27 mouse cellular contexts compared by ENCODE assay signal in the genomic region with DNA sequence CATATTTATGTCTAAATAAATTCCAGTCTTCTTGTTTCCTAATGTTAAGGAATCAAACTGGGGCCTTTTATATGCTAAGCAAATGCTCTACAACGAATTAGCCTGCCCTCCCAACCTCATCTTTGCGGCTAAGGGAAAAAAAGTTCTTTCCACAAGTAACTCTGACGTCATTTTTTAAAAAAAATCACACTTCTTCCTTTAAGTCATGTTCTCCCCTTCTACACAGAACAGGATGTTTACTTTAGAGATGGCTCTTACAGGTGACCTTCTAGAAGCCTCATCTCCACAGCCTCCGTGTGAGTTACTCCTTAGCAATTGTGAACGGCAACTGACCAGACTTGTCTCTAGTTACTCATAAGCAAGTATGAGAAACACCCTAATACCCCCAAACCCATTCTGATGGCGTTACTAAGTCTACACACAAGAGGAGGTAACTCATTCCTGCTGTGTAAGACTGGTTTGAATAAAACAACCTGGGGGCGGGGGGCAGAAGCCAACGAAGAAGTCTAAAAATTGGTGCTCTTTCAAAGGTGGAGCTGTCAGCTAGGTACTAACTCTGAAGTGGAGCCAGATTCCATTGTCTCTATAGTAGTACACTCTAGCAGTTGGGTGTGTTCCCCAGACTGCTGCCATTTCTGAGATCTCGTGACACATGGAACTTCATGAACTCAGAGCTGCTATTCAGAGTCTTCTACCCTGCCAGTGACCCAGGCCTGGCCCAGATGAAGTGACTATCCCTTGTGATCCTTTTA. TPM values are rescaled to one million over a fixed set of nuclear protein-coding genes. Genes with fewer than 3 reads are reported as not detected.
DNase-seq lines count a peak whose midpoint lies in the region; ATAC-seq and TF ChIP-seq lines count a peak whose summit lies in the region.
"Had no signal": no experiment of that assay in that cellular context is flagged by ENCODE, and none has a peak within 500 bp of the region (broad histone marks: within the 10 kb centered on the region; RNA-seq: fewer than 3 reads in every experiment).

No protein-coding gene starts in this region.

- peaks cover 3% of the 10 kb centered on the region; the same call in 1 of the 2 replicates for H3K36me3 ChIP-seq in spleen, adult 2 months (ENCODE audit: control insufficient read depth, insufficient read depth, low read length)
- peaks cover 8% of the 10 kb centered on the region for H3K36me3 ChIP-seq in midbrain, embryonic 13.5 days

- DNase-seq in spleen, adult 2 months (ENCODE audit: low read depth in 1 of 2, low spot score in 2 of 2), result peak in 1 of 2 experiments; percentile 58
- DNase-seq in spleen, adult 12 weeks (ENCODE audit: low spot score), result no peak
- DNase-seq in ES-CJ7 (ENCODE audit: low read depth, low spot score) (peak; percentile 22), MN1 (ENCODE audit: low spot score) (no peak)
- DNase-seq in heart, adult 18-20 months, result no peak
- DNase-seq: B cell, adult 2 months; cerebellum, adult 8-10 months; heart, adult 2 months; heart, postnatal 4 days; kidney, adult 18-20 months; layer of hippocampus, postnatal 36 days; left cerebral cortex, postnatal 4 days; liver; liver, postnatal 0 days; lung, postnatal 14 days; right cerebral cortex, postnatal 4 days; thymus, adult 18-20 months had no signal

- no peak overlapping the region for H3K4me2 ChIP-seq in midbrain, embryonic 13.5 days (replicated peaks)
- H3K4me2 ChIP-seq: embryonic facial prominence, embryonic 12.5 days; forebrain, embryonic 13.5 days had no signal

- H3K27ac ChIP-seq in spleen, adult 2 months (ENCODE audit: insufficient read depth, low read length), result peak overlapping the region; percentile 28; the same call in 1 of the 2 replicates
- H3K27ac ChIP-seq in midbrain, embryonic 13.5 days, result no peak overlapping the region
- H3K27ac ChIP-seq: embryonic facial prominence, embryonic 12.5 days; forebrain, embryonic 13.5 days; heart, adult 2 months; hindbrain, postnatal 0 days; kidney, postnatal 0 days had no signal

- TF ChIP-seq POLR2A in spleen, adult 2 months (IDR thresholded peaks at IDR 0.05; ENCODE audit: low read depth, low read length), result no peak

- no peak overlapping the region for H3K9ac ChIP-seq in midbrain, embryonic 13.5 days (replicated peaks)
- H3K9ac ChIP-seq: embryonic facial prominence, embryonic 12.5 days; forebrain, embryonic 13.5 days; liver, postnatal 0 days had no signal

- no peak overlapping the region for H3K4me3 ChIP-seq in spleen, adult 2 months (ENCODE audit: extremely low read depth, insufficient read depth, insufficient read length)
- H3K4me3 ChIP-seq in midbrain, embryonic 13.5 days (replicated peaks), result no peak overlapping the region
- H3K4me3 ChIP-seq: embryonic facial prominence, embryonic 12.5 days; erythroblast, embryonic 14.5 days; forebrain, embryonic 13.5 days; heart, adult 2 months had no signal

- no peaks in the 10 kb centered on the region for H3K9me3 ChIP-seq in midbrain, embryonic 13.5 days
- H3K9me3 ChIP-seq: embryonic facial prominence, embryonic 12.5 days; forebrain, embryonic 13.5 days had no signal

- H3K4me1 ChIP-seq in spleen, adult 2 months (ENCODE audit: control insufficient read depth, insufficient read depth, insufficient read length), result peaks cover 7% of the 10 kb centered on the region
- peaks cover 9% of the 10 kb centered on the region for H3K4me1 ChIP-seq in midbrain, embryonic 13.5 days (replicated peaks)

- WGBS in spleen, adult 2 months, result 40% methylated on average over 9 of the region's 9 CpGs
- WGBS in midbrain, embryonic 13.5 days, result 57% methylated on average over 9 of the region's 9 CpGs

- H3K27me3 ChIP-seq in spleen, adult 2 months (ENCODE audit: control insufficient read depth, insufficient read depth, low read length), result no peaks in the 10 kb centered on the region
- no peaks in the 10 kb centered on the region for H3K27me3 ChIP-seq in midbrain, embryonic 13.5 days
- H3K27me3 ChIP-seq: embryonic facial prominence, embryonic 12.5 days; forebrain, embryonic 13.5 days; Patski had no signal

- ATAC-seq in activated CD4-positive, CD25-positive, alpha-beta regulatory T cell, adult 4 months, result peak; percentile 78
- ATAC-seq in midbrain, embryonic 13.5 days, result no peak
- ATAC-seq: forebrain, embryonic 13.5 days; hindbrain, postnatal 0 days; liver, postnatal 0 days; midbrain, embryonic 16.5 days; Patski had no signal

- TF ChIP-seq CTCF in spleen, adult 2 months (IDR thresholded peaks at IDR 0.05; ENCODE audit: extremely low read depth, insufficient read depth, insufficient read length, insufficient replicate concordance), result no peak

RNA-seq across cellular contexts. Expression of gene Tars2, which starts 1.4 kb away (rescaled TPM):
- 29.5 and 29.7 TPM in 2 replicates for polyA plus RNA-seq in spleen, adult 2 months (2012; rRNA removed)
- polyA plus RNA-seq in activated CD4-positive, CD25-positive, alpha-beta regulatory T cell, adult 4 months (2017; shearing (Covaris generic)), result 10 to 100 TPM; 67.4 to 73.6 TPM
- polyA plus RNA-seq in midbrain, embryonic 13.5 days (2015; fragmentation: Nextera tagmentation; extraction: Ambion mirVana), result 44.7 and 45.5 TPM in 2 replicates
- 10 to 100 TPM; 44.4 to 49.4 TPM for total RNA-seq in heart, adult 18-20 months (2021)

RNA-seq across cellular contexts. Expression of gene Ecm1, which starts 19.3 kb away (rescaled TPM):
- 62.3 and 104 TPM in 2 replicates for polyA plus RNA-seq in spleen, adult 2 months (2012; rRNA removed)
- 100 to 1,000 TPM; 115 to 149 TPM for polyA plus RNA-seq in activated CD4-positive, CD25-positive, alpha-beta regulatory T cell, adult 4 months (2017; shearing (Covaris generic))
- 11.3 and 11.8 TPM in 2 replicates for polyA plus RNA-seq in midbrain, embryonic 13.5 days (2015; fragmentation: Nextera tagmentation; extraction: Ambion mirVana)
- 10 to 100 TPM; 46.4 to 52.7 TPM for total RNA-seq in heart, adult 18-20 months (2021)
- total RNA-seq: common myeloid progenitor, adult 5-6 weeks had no signal
